Mouse (Mus musculus): ENCODE results near the gene Oasl2.
"Not testable (repeated sequence)": the region's sequence is repeated elsewhere in the genome, so short reads cannot be mapped to it uniquely, and the experiment has no call there.

- TF ChIP-seq POLR2A (IDR thresholded peaks at IDR 0.05; ENCODE audit: borderline replicate concordance, extremely low read depth, low read depth, low read length); CTCF (IDR thresholded peaks at IDR 0.05; ENCODE audit: insufficient read depth, low read length): not testable (repeated sequence)
Measured at GRCm38 (mm10) chr5:114882319-114882718, 14.4 kb upstream of the Oasl2 start.
